Mouse (Mus musculus) limb, embryonic 13.5 days (tissue): Measurements from ENCODE around the gene Wnt9b. TPM values are rescaled to one million over a fixed set of nuclear protein-coding genes. Genes with fewer than 3 reads are reported as not detected.
"Not testable (repeated sequence)": the region's sequence is repeated elsewhere in the genome, so short reads cannot be mapped to it uniquely, and the experiment has no call there.

Experiments
- ATAC-seq: fragments of 200-750 bp; cut with Nextera tagmentation; 2 replicates; pipeline ENCODE4 v1.8.0; 2017; ENCODE audit warnings: low read depth, moderate number of reproducible peaks, moderate TSS enrichment; ENCODE audit not compliant: low FRiP score
- H3K27ac ChIP-seq: fragments of 300-500 bp; sonication (generic); 2 replicates; pipeline ENCODE4 v1.5.1; 2015; ENCODE audit warnings: inconsistent platforms, mild to moderate bottlenecking, moderate library complexity
- H3K27me3 ChIP-seq: fragments of 300-500 bp; sonication (generic); 2 replicates; pipeline ENCODE4 v1.6.1; 2015; ENCODE audit warnings: mild to moderate bottlenecking, inconsistent platforms
- H3K36me3 ChIP-seq: fragments of 300-500 bp; sonication (generic); 2 replicates; pipeline ENCODE4 v1.6.1; 2015; ENCODE audit warnings: inconsistent platforms, mild to moderate bottlenecking, moderate library complexity
- H3K4me1 ChIP-seq: fragments of 300-500 bp; sonication (generic); 2 replicates; pipeline ENCODE4 v1.6.1; 2015; ENCODE audit warnings: inconsistent platforms
- H3K4me2 ChIP-seq: fragments of 300-500 bp; sonication (generic); replicated peaks from 2 replicates; pipeline ENCODE4 v1.6.1; 2015; ENCODE audit warnings: inconsistent platforms, mild to moderate bottlenecking, moderate library complexity
- H3K4me3 ChIP-seq: fragments of 300-500 bp; sonication (generic); 2 replicates; pipeline ENCODE4 v1.5.1; 2015; ENCODE audit warnings: moderate library complexity, mild to moderate bottlenecking, inconsistent platforms
- H3K9ac ChIP-seq: fragments of 300-500 bp; sonication (generic); 2 replicates; pipeline ENCODE4 v1.6.1; 2015; ENCODE audit warnings: mild to moderate bottlenecking, inconsistent platforms
- H3K9me3 ChIP-seq: fragments of 300-500 bp; sonication (generic); 2 replicates; pipeline ENCODE4 v1.6.1; 2016; ENCODE audit warnings: inconsistent platforms
- WGBS: fragments of 180-500 bp; shearing (Covaris S2); methylation state at CpG from one replicate; pipeline ENCODE4 v1.1.7; 2015; 5-methylcytosine and 5-hydroxymethylcytosine counted together
- polyA plus RNA-seq: library from polyadenylated mRNA; unstranded; fragments of >200 nt; fragmentation: Nextera tagmentation; extraction: Ambion mirVana; gene quantifications from 2 replicates; pipeline ENCODE4 v1.2.1, GENCODE M21; 2015

Wnt9b gene
- polyA plus RNA-seq: 0.83 and 1.1 TPM in 2 replicates

DNA sequence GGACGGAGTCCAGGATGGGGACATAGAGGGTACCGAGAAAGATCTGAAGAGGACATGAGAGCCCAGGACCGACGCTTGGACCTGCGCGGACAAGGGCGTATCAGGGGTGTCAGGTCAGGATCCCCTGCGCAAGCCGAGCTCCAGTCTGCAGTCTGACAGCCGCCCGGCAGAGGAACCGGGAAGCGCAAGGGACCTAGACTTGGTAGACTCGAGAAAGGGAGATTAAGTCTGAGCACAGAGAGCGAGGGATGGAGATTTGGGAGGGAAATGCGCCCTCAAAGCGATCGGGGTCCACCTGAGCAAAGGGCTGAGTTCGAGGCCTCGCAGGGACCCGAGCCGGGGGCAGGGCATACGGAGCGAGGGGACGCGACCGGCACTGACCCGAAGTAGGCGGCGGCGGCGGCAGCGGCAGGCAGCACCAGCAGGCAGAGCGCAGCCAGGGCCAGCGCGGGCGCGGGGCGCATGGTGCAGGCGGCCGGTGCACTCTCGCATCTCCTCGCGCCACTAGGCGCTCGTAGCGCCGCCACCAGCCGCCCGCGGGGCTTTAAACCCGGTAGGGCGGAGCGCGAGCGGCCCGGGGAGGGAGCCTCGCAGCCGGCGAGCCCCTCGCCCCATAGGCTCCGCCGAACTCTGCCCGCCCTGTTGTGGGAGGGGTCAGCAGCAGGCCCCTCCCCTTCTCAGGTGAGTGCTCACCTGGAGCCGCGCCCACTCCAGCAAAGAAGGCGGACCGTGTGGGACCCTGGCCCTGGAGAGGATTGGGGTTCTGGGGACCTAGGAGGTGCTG, at the start of gene Wnt9b:
TSS of gene Wnt9b (minus strand) at position 516 of the 784 bp plus-strand sequence.
- peak within 1 kb of the TSS; percentile 54 for H3K9ac ChIP-seq
- H3K36me3 ChIP-seq: no peaks in the 10 kb centered on the region
- H3K9me3 ChIP-seq: no peaks in the 10 kb centered on the region
- 1% methylated on average over 67 of the region's 68 CpGs for WGBS
- H3K4me3 ChIP-seq: peak within 1 kb of the TSS; percentile 47
- peak within 1 kb of the TSS; percentile 86 for H3K4me2 ChIP-seq
- peaks cover 95% of the 10 kb centered on the region for H3K27me3 ChIP-seq
- ATAC-seq: no peak
- H3K4me1 ChIP-seq: peaks cover 15% of the 10 kb centered on the region
- H3K27ac ChIP-seq: no peak within 1 kb of the TSS

DNA sequence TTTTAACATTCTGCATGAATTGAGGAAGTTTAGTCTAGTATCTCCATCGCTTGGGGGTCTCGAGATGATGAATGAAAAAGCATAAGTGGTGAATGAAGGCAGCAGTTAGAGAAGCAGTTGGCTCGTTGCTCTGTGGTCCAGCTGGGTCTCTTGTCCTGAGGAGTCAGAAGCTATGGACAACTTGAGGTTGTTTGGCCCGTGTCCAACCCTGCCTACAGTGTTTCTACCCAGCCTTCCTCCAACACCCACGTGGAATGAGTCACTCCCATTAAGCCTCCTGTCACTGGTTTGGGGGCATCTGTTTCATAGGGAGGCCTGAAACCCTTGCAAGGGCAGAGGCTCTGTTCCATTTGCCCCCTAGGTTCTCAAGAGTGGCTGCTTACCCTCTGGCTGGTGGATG, 40.3 kb upstream of the Wnt9b start:
- 72% methylated on average over 5 of the region's 5 CpGs for WGBS
- ATAC-seq: no peak
- peaks cover 45% of the 10 kb centered on the region for H3K27me3 ChIP-seq

DNA sequence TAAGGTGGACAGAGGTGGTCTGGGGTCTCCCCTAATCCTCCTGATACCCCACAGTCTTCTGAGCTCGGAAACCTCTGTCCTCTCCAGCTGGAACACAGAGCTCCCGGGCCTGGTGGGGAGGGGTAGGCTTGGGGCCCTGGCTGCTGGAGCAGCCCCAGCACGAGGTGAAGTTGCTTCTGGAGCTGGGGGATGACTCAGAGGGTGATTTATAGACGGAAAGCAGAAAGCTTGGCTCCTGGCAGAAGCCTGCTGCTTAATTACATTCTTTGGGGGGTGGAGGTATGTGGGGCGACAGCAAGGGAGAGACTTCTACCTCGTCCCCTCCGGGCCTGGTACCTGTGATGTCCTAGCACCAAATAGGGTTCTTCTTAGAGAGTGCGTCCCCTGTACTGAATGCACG, 30.5 kb upstream of the Wnt9b start:
- Histone ChIP-seq H3K27ac (no peak overlapping the region), H3K9ac (no peak overlapping the region), H3K27me3 (peaks cover 33% of the 10 kb centered on the region), H3K4me3 (no peak overlapping the region), H3K4me2 (no peak overlapping the region), H3K4me1 (peaks cover 12% of the 10 kb centered on the region), H3K9me3 (no peaks in the 10 kb centered on the region), H3K36me3 (no peaks in the 10 kb centered on the region)
- 26% methylated on average over 9 of the region's 9 CpGs for WGBS
- no peak for ATAC-seq

More for the DNA sequence above, 40.3 kb upstream of the Wnt9b start:
- H3K9ac ChIP-seq: no peak overlapping the region
- H3K4me1 ChIP-seq: no peaks in the 10 kb centered on the region
- no peak overlapping the region for H3K4me2 ChIP-seq
- no peaks in the 10 kb centered on the region for H3K9me3 ChIP-seq
- no peak overlapping the region for H3K27ac ChIP-seq
- no peaks in the 10 kb centered on the region for H3K36me3 ChIP-seq
- H3K4me3 ChIP-seq: no peak overlapping the region

DNA sequence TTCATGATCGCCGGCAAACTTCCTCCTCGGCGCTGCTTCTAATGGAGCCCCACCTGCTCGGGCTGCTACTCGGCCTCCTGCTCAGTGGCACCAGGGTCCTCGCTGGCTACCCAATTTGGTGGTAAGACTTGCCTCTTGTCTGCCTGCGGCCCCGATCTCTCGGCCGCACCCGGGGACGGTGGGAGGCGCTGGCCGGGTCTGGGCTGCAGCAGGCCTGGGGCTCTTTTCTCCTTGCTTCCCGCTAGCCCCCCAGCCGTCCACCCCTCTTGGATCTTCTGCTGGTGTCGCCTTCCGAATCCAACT, 24.6 kb upstream of the Wnt9b start:
- WGBS: 0% methylated on average over 19 of the region's 19 CpGs
- peak overlapping the region; percentile 56 for H3K4me2 ChIP-seq
- no peaks in the 10 kb centered on the region for H3K9me3 ChIP-seq
- H3K36me3 ChIP-seq: no peaks in the 10 kb centered on the region
- no peak overlapping the region for H3K27ac ChIP-seq
- no peak for ATAC-seq
- H3K9ac ChIP-seq: peak overlapping the region; percentile 54
- H3K4me1 ChIP-seq: peaks cover 25% of the 10 kb centered on the region
- H3K4me3 ChIP-seq: peak overlapping the region; percentile 40
- peaks cover 89% of the 10 kb centered on the region for H3K27me3 ChIP-seq

DNA sequence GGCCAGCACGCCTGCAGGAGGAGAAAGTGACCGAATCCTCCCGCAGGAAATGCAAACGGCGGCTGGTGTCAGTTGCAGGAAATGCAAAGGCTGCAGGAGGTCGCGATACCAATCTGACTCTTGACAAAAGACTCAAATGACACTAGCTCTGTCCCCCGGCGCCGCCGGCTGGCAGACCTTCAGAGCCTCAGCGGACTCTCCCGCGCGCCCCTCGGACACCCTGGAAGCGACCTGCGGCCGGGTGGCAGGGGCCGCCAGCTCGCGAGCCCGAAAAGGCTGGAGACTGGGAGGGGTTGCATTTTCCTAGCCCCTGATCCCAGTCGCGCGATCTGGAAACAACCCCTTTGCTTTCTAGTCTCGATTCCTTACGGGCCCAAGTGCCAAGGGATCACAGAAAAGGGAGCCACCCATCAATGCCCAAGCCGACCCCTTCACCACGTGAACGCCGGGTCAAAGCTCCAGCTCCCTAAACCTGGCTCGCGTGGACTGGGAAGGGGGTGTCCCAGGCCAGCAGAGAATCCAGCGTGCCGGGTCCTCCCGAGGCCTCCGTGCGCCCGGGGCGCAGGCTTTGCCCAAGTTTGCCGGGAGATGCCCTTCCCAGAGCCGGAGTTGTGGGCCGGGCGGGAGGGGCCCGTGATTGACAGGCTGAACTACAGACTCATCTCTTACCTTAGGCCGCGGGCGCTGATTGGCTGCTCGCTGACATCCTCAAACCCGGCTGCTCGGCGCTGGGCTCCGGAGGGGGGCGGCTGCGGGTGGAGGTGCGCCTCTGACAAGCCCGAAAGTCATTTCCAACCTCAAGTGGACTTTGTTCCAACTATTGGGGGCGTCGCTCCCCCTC, 24.0 kb upstream of the Wnt9b start, which contains the start of gene Wnt3:
TSS of gene Wnt3 (plus strand) at position 764 of the 841 bp plus-strand sequence.
- H3K27ac ChIP-seq: no peak within 1 kb of the TSS
- H3K4me3 ChIP-seq: peak within 1 kb of the TSS; percentile 40
- under 1% methylated on average over 60 of the region's 60 CpGs for WGBS
- H3K27me3 ChIP-seq: peaks cover 94% of the 10 kb centered on the region
- H3K4me1 ChIP-seq: peaks cover 25% of the 10 kb centered on the region
- no peaks in the 10 kb centered on the region for H3K9me3 ChIP-seq
- no peak for ATAC-seq
- no peaks in the 10 kb centered on the region for H3K36me3 ChIP-seq
- peak within 1 kb of the TSS; percentile 54 for H3K9ac ChIP-seq
- H3K4me2 ChIP-seq: peak within 1 kb of the TSS; percentile 56

DNA sequence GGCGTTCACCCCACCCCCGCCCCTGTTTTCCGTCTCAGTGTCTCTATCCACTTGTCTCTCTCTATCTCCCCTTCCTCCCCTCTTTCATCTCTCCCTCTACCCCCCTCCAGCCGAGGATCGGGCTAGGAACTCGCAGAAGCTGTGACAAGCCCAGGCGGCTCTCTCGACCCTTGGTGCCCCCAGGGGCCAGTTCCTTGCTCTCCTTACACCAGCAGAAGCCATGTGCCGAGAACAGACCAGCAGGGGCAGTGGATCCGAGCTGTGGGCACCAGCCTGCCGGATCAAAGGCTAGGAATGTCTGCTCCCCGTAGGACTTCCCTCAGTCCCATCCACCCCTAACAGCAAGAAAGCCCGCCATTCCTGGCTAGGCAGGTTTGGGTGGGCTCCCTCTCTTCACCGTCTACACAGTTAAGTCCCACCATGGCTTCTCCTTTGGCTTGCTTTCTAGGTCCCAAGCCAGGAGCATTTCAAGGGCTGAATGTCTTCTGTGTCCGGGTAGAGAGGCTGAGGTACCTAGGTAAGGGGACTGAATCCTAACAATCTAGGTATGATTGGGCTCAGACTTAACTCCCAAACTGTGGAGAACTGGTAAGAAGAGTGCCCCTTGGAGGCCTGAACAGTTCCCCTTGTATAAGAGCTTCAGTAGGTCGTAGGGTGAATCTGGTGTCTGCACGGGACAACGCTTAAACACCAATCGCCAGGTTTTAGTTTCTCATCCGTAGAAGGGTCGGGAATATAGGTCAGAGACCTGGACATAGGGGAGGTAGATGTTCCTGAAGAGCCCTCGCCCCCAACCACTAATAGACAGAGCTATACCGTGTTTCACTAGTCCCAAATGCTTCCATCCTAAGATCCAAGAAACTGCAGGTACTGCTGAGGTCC, 23.1 kb upstream of the Wnt9b start:
- ATAC-seq: no peak
- WGBS: under 1% methylated on average over 23 of the region's 23 CpGs
- Histone ChIP-seq H3K36me3 (no peaks in the 10 kb centered on the region), H3K4me1 (peaks cover 25% of the 10 kb centered on the region), H3K4me3 (peak overlapping the region; percentile 40), H3K27me3 (peaks cover 99% of the 10 kb centered on the region), H3K9ac (no peak overlapping the region), H3K27ac (no peak overlapping the region), H3K4me2 (peak overlapping the region; percentile 56), H3K9me3 (no peaks in the 10 kb centered on the region)

DNA sequence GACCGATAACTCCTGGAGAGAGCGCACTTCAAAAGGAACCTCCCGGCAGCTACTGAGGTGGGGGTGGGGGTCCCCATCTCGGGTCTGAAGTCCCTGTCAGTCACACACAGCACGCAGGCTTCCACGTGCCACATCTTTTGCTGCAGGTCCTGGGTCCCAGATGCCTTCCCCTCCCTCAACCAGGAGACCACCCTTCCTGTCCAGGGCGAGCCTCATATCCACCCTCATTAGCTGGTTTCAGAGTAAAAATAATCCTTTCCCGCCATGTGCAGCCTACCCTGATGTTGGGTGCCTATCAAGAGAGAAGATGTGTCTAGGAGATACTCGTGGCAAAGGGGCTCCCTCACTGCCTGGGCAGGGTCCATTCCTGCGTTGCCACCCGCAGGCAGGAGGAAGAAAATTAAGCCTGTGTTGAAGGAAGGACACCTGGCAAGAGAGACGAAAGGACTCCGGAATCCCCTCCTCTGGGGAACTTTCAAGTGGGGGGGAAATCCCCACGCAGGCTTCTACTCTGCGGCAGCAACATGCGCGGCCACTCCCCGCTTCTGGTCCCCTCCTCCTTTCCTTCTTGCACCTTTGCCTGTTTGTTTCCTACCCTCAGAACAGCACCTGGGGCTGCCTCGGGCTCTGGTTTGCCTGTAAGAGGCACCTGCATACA, 21.7 kb upstream of the Wnt9b start:
- no peak for ATAC-seq
- peak overlapping the region; percentile 37 for H3K4me2 ChIP-seq
- H3K9ac ChIP-seq: no peak overlapping the region
- H3K4me3 ChIP-seq: no peak overlapping the region
- no peaks in the 10 kb centered on the region for H3K9me3 ChIP-seq
- H3K36me3 ChIP-seq: no peaks in the 10 kb centered on the region
- H3K27ac ChIP-seq: no peak overlapping the region
- WGBS: 1% methylated on average over 19 of the region's 19 CpGs
- H3K27me3 ChIP-seq: peaks cover 98% of the 10 kb centered on the region
- H3K4me1 ChIP-seq: peaks cover 25% of the 10 kb centered on the region

DNA sequence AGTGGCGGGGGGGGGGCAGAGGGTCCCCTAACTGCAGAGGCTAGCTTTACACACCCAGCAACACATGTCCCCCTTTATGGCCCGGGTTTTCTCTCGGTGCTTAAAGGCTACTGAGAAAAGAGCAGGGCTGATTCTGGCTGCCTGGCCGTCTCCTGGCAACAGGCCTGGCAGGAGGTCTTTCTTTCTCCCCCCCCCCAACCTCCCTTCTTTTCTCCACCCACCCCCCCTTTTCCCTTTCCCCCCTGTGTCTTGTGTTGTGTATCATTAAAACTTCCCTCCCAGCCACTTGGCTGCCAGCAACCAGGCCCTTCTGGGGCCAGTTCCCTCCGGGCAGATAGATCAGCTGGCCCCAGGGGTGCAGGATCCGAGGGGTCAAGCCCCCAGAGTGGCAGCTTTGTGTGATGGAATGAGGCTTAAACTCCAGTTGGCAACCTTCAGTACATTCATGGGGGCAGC, 16.0 kb upstream of the Wnt9b start:
- peaks cover 8% of the 10 kb centered on the region; the same call in 1 of the 2 replicates for H3K4me1 ChIP-seq
- no peak for ATAC-seq
- H3K36me3 ChIP-seq: no peaks in the 10 kb centered on the region
- peaks cover 51% of the 10 kb centered on the region for H3K27me3 ChIP-seq
- H3K27ac ChIP-seq: no peak overlapping the region
- WGBS: 12% methylated on average over 5 of the region's 6 CpGs
- no peak overlapping the region for H3K4me2 ChIP-seq
- H3K9me3 ChIP-seq: peaks cover 4% of the 10 kb centered on the region
- no peak overlapping the region for H3K4me3 ChIP-seq
- H3K9ac ChIP-seq: no peak overlapping the region

DNA sequence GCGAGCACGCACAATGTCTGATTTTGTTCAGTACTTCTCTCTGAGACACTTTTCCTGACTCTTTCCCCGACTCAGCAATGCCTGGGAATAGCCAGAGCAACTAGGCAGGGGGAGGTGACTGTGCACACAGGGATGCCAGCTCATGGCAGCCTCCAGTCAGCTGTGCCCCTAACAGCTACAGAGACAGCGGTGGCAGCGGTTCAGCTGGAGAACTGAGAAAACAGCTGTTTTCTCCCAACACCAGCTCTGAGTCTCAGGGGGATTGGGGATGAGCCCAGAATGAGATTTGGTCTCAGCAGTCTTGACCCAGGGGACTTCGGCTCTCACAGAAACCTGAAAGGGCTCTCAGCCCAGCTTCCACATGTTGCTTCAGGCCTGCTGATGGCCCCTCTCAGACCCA, 15.0 kb upstream of the Wnt9b start:
- no peak overlapping the region for H3K9ac ChIP-seq
- ATAC-seq: no peak
- H3K4me1 ChIP-seq: peaks cover 8% of the 10 kb centered on the region; the same call in 1 of the 2 replicates
- peaks cover 42% of the 10 kb centered on the region for H3K27me3 ChIP-seq
- H3K4me2 ChIP-seq: no peak overlapping the region
- H3K9me3 ChIP-seq: peaks cover 4% of the 10 kb centered on the region
- 53% methylated on average over 6 of the region's 6 CpGs for WGBS
- no peak overlapping the region for H3K4me3 ChIP-seq
- H3K27ac ChIP-seq: no peak overlapping the region
- H3K36me3 ChIP-seq: no peaks in the 10 kb centered on the region

DNA sequence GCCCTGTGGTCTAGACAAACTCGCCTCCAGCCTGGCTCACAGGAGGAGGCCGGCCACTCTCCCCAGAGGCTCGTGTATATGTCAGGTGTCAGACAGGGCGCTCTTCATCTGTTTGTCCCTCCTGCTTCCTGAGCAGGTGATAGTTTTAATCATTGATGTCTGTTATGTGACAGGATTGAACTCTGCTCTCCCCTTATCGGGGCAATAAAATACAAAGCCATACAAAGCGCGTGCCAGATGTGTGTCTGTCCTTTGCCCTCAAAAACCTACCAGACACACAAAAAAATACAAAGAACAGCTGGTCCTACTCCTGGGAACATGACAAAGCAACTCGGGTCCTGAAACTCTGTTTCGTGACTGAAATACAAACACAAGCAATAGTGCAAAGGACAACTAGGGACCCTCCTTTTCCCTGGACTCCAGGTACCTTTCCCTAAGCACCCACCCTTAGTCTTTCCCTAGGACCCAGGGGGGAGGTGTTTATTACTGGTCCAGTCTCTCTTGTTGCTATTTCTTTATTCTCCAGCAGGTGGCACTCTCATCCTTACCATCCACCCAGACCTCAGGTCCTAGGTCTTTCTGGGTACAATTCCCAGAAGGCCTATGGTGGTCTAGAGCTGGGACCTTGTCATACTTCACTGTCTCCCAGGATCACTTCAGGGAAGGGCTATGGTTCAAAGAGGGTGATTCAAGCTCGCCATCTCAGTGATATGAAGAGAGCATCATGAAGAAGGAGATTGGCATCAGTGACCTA, 14.0 kb upstream of the Wnt9b start:
- Histone ChIP-seq H3K27ac (no peak overlapping the region), H3K4me1 (peaks cover 8% of the 10 kb centered on the region; the same call in 1 of the 2 replicates), H3K36me3 (no peaks in the 10 kb centered on the region), H3K27me3 (peaks cover 40% of the 10 kb centered on the region), H3K9ac (no peak overlapping the region), H3K4me2 (no peak overlapping the region), H3K4me3 (no peak overlapping the region), H3K9me3 (peaks cover 4% of the 10 kb centered on the region)
- 22% methylated on average over 10 of the region's 10 CpGs for WGBS
- ATAC-seq: no peak; the same call in 1 of the 2 replicates

DNA sequence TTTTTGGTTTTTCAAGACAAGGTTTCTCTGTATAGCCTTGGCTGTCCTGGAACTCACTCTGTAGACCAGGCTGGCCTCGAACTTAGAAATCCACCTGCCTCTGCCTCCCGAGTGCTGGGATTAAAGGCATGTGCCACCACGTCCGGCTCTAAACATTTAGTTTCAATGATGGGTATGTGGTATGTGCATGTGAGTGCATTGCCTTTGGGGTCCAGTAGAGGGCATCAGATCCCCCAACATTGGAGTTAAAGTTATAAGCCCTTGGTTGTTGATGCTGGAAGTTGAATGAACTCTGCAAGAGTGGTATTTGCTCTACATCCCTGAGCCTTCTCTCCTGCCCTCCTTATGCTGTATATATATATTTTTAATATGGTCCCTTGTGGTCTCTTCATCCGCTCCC, 11.3 kb upstream of the Wnt9b start:
- H3K27ac ChIP-seq, H3K4me3 ChIP-seq, H3K9me3 ChIP-seq, ATAC-seq, H3K9ac ChIP-seq, H3K4me2 ChIP-seq, H3K4me1 ChIP-seq, H3K36me3 ChIP-seq: not testable (repeated sequence)
- peaks cover 16% of the 10 kb centered on the region for H3K27me3 ChIP-seq
- 79% methylated on average over 5 of the region's 5 CpGs for WGBS
